Mouse (Mus musculus): ENCODE data around the gene Zfp386. TPM values are rescaled to one million over a fixed set of nuclear protein-coding genes. Genes with fewer than 3 reads are reported as not detected.
"Not testable (repeated sequence)": the region's sequence is repeated elsewhere in the genome, so short reads cannot be mapped to it uniquely, and the experiment has no call there.

Gene Zfp386
- 27.8 and 36.8 TPM in 2 replicates for polyA plus RNA-seq (2015; fragmentation: Nextera tagmentation; extraction: Ambion mirVana)

DNA sequence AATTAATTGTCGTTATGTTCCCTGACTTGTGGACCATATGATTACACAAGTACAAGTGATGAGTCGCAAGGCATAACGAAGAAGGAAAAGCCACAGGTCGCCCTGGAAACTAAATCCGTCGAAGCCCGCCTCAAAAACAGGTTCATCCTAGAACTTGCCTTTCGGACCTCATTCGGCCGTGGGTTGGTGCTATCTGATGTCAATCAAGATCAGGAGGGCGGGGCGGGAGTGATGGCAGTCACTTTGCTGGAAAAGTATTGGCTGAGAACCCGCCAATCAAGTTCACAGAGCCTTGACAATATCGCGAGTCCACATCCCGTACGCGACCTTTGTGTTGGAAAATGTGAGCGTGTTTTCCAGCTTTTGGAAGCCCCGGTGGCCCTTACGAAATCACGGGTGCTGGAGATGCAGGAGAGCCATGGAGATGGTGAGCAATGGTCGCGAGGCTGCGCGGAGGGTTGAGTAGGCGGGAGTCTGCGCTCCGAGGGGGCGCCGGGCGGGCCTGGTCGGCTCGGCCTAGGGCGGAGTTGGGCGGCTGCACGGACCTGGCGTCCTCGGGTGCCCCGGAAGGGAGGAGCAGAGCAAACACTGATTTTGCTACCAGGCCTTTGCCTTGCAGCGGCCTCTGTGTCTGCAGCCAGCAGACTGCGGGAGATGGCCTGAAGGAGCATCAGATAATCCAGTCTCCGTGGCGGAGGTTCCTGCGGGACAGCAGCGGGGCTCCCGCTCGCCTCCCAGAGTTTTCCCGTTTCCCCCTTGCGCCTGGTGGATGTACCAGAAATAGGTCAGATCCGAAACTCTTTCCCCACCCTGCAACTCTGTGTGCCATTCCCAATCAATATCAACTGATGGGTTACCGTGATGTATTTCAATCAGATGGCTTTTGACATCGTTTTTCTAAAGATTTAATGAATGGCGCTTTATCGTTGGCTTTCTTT, at the start of gene Zfp386:
Zfp386 (plus strand) TSS at position 285 of the 938 bp plus-strand sequence.
- H3K4me3 ChIP-seq (replicated peaks), result peak within 1 kb of the TSS; percentile 81
- H3K27ac ChIP-seq, result peak within 1 kb of the TSS; percentile 98
- H3K27me3 ChIP-seq (replicated peaks), result no peaks in the 10 kb centered on the region
- peak within 1 kb of the TSS; percentile 68 for H3K4me2 ChIP-seq (replicated peaks)
- under 1% methylated on average over 54 of the region's 55 CpGs for WGBS
- no peaks in the 10 kb centered on the region for H3K36me3 ChIP-seq
- H3K4me1 ChIP-seq (replicated peaks), result peaks cover 8% of the 10 kb centered on the region
- peak; percentile 100 for ATAC-seq
- H3K9me3 ChIP-seq, result no peaks in the 10 kb centered on the region
- H3K9ac ChIP-seq, result peak within 1 kb of the TSS; percentile 89

DNA sequence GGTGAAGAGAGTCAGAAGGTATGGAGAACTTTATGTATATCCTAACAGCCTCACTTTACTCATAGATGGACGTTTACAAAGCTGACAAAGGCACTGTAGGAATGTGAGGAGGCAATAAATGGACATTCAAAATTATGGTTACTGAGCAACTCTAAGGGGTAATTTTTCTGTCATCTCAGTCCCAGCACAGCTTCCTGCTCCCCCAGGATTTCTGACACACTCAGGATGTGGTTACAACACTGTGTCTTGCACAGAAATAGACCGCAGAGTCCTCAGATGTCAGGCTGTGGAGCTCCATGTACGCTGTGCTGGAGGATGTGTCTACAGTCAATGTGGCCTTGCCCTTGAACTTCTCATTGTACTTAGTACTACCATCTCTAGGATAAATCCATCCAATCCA, 47.7 kb upstream of the Zfp386 start:
- not testable (repeated sequence) for H3K4me2 ChIP-seq (replicated peaks); H3K4me3 ChIP-seq (replicated peaks); H3K9me3 ChIP-seq; H3K4me1 ChIP-seq (replicated peaks); ATAC-seq; H3K27me3 ChIP-seq (replicated peaks); H3K27ac ChIP-seq; H3K9ac ChIP-seq; H3K36me3 ChIP-seq
- 76% methylated on average over 3 of the region's 3 CpGs for WGBS

DNA sequence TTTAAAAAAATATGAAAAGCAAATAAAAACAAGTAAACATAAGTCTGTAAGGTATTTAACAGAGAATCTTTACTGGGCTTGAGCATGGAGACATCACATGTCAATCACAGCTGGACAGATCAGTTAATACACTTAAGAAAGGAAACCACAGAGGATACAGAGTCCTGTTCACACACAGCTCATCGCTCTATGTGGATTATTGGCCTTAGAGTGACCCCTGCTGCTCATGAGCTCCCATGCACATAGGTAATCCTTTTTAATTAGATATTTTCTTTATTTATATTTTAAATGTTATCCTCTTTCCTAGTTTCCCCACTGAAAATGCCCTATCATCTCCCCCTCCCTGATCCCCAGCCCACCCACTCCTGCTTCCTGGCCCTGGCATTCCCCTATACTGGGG, 44.6 kb upstream of the Zfp386 start:
- not testable (repeated sequence) for H3K9me3 ChIP-seq
- 65% methylated on average over 1 of the region's 1 CpGs for WGBS

DNA sequence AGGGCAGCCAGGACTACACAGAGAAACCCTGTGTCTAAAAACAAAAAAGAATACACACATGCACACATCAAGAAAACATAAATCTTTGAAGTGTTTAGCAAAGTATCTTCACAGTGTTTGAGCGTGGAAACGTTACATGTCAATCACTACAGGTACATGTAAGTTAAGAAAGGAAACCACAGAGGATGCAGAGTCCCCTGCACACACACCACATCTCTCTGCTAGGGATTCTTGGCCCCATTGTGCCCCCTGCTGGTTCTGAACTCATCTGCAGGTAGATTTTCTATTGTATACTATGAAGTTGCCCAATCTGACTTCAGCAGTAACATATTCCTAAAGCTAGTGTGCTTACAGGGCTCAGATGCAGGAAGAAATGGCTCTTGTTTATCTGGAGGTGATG, 36.7 kb upstream of the Zfp386 start:
- H3K4me2 ChIP-seq (replicated peaks), result no peak overlapping the region
- H3K9ac ChIP-seq, result no peak overlapping the region
- no peaks in the 10 kb centered on the region for H3K4me1 ChIP-seq (replicated peaks)
- no peaks in the 10 kb centered on the region for H3K36me3 ChIP-seq
- WGBS, result 74% methylated on average over 2 of the region's 2 CpGs
- H3K9me3 ChIP-seq, result no peaks in the 10 kb centered on the region
- no peak overlapping the region for H3K27ac ChIP-seq
- no peak overlapping the region for H3K4me3 ChIP-seq (replicated peaks)
- ATAC-seq, result no peak
- no peaks in the 10 kb centered on the region for H3K27me3 ChIP-seq (replicated peaks)

More for the DNA sequence above, 44.6 kb upstream of the Zfp386 start:
- H3K4me3 ChIP-seq (replicated peaks); H3K27me3 ChIP-seq (replicated peaks); H3K4me2 ChIP-seq (replicated peaks); H3K36me3 ChIP-seq; H3K9ac ChIP-seq; H3K4me1 ChIP-seq (replicated peaks); H3K27ac ChIP-seq; ATAC-seq: not testable (repeated sequence)

DNA sequence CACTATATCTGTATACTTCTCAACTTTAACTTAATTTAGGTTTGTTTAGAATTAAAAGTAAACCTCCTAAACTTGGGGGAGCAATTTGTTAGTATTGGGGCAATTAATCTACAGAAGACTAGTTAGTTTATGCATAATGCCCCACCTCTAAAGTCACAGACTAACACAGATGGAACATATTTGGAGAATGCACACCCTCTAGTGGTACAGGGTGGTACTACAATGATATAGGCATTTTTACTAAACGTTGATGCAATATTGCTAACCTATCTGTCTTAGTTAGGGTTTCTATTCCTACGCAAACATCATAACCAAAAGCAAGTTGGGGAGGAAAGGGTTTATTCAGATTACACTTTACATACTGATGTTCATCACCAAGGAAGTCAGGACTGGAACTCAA, 19.4 kb upstream of the Zfp386 start:
- Histone ChIP-seq H3K4me1 (replicated peaks) (no peaks in the 10 kb centered on the region), H3K9ac (no peak overlapping the region), H3K27ac (no peak overlapping the region), H3K4me3 (replicated peaks) (no peak overlapping the region), H3K36me3 (no peaks in the 10 kb centered on the region), H3K4me2 (replicated peaks) (no peak overlapping the region), H3K27me3 (replicated peaks) (no peaks in the 10 kb centered on the region), H3K9me3 (no peaks in the 10 kb centered on the region)
- WGBS, result 49% methylated on average over 2 of the region's 2 CpGs
- ATAC-seq, result no peak

DNA sequence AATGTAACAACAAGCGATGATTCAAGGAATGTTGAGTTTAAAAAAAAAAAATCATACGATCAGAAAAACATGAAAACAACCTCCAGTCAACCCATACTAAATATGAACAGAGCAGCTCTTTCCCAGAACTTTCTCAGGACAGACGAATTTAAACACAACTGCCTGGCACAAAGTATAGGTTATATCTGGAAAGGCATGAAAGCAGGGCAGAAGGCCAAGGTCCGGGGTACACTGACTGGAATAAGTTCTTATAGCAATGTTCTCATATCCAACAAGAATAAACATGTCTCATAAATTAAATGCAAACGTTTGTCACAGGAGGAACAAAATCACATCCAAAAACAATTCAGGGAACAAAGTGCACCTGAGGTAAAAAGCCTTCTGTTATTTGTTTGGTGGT, 12.2 kb upstream of the Zfp386 start:
- H3K4me3 ChIP-seq (replicated peaks), result no peak overlapping the region
- no peaks in the 10 kb centered on the region for H3K27me3 ChIP-seq (replicated peaks)
- no peaks in the 10 kb centered on the region for H3K4me1 ChIP-seq (replicated peaks)
- no peak overlapping the region for H3K4me2 ChIP-seq (replicated peaks)
- no peak overlapping the region for H3K9ac ChIP-seq
- 66% methylated on average over 5 of the region's 5 CpGs for WGBS
- ATAC-seq, result no peak
- no peaks in the 10 kb centered on the region for H3K9me3 ChIP-seq
- H3K27ac ChIP-seq, result no peak overlapping the region
- no peaks in the 10 kb centered on the region for H3K36me3 ChIP-seq

DNA sequence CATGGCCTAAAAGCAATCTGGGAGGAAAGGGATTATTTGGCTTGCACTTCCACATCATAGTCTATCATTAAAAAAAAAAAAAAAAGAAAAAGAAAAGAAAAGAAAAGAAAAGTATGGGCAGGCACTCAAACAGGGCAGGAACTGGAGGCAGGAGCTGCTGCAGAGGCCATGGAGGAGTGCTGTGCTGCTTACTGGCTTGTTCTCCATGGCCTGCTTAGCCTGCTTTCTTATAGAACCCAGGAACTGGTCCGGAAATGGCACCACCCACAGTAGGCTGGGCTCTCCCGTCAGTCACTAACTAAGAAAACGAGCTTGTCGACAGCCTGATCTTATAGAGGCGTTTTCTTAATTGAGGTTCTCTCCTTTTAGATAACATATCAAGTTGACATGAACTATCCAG, 2.7 kb upstream of the Zfp386 start:
- 79% methylated on average over 5 of the region's 5 CpGs for WGBS
- no peaks in the 10 kb centered on the region for H3K9me3 ChIP-seq

DNA sequence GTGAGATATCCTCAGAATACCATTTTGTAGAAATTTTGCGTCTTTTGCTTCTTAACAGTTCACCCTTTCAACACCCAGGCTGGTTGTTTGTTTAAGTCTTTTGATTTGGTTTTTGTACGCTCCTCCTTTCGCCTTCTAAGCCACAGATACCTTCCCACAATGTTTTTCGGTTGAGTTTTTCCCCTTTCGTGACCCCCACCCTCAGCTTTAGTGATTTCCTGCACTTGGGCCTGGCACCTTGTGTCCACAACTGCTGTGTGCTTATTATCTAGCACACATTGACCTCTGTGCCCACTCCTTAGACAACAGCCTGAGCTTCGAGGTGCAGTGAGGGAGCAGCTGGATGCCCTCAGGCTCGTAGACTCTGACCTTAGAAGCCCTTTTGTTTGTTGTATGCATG, 1.2 kb downstream of the Zfp386 start:
- Histone ChIP-seq H3K4me3 (replicated peaks) (peak overlapping the region; percentile 81), H3K9ac (peak overlapping the region; percentile 89; the same call in 1 of the 2 replicates), H3K36me3 (no peaks in the 10 kb centered on the region), H3K27ac (no peak overlapping the region), H3K4me2 (replicated peaks) (peak overlapping the region; percentile 68), H3K4me1 (replicated peaks) (peaks cover 8% of the 10 kb centered on the region), H3K27me3 (replicated peaks) (no peaks in the 10 kb centered on the region), H3K9me3 (no peaks in the 10 kb centered on the region)
- 49% methylated on average over 7 of the region's 7 CpGs for WGBS
- ATAC-seq, result no peak

More for the DNA sequence above, 2.7 kb upstream of the Zfp386 start:
- H3K36me3 ChIP-seq, result no peaks in the 10 kb centered on the region
- no peak for ATAC-seq
- H3K9ac ChIP-seq, result no peak overlapping the region
- H3K4me2 ChIP-seq (replicated peaks), result no peak overlapping the region
- no peak overlapping the region for H3K4me3 ChIP-seq (replicated peaks)
- no peaks in the 10 kb centered on the region for H3K27me3 ChIP-seq (replicated peaks)
- no peak overlapping the region for H3K27ac ChIP-seq
- H3K4me1 ChIP-seq (replicated peaks), result peaks cover 8% of the 10 kb centered on the region

DNA sequence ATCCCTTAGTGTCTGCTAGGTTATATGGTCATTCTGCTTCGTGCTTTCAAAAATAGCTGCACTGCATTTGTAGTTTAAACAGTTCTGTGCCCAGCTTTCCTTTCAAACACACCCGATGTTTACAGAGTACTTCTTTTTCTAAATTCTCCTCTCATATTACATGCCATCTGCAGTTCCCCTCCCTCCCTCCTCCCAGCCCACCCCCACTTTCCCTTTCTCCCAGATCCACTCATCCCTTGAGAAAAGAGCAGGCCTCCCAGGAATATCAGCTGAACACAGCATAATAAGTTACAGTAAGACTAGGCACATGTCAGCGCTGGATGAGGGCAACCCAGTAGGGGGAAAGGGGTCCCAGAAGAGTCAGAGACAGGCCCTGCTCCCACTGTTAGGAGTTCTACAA, 1.7 kb downstream of the Zfp386 start:
- 0 out of 2 replicates have a peak overlapping the region, but pooled peaks have one; percentile 89 for H3K9ac ChIP-seq
- 55% methylated on average over 3 of the region's 3 CpGs for WGBS
- ATAC-seq, result no peak
- H3K4me1 ChIP-seq (replicated peaks), result peaks cover 8% of the 10 kb centered on the region
- H3K36me3 ChIP-seq, result peaks cover 1% of the 10 kb centered on the region
- peak overlapping the region; percentile 68 for H3K4me2 ChIP-seq (replicated peaks)
- H3K4me3 ChIP-seq (replicated peaks), result 0 out of 2 replicates have a peak overlapping the region, but pooled peaks have one; percentile 81
- H3K27ac ChIP-seq, result no peak overlapping the region
- H3K9me3 ChIP-seq, result no peaks in the 10 kb centered on the region
- no peaks in the 10 kb centered on the region for H3K27me3 ChIP-seq (replicated peaks)

DNA sequence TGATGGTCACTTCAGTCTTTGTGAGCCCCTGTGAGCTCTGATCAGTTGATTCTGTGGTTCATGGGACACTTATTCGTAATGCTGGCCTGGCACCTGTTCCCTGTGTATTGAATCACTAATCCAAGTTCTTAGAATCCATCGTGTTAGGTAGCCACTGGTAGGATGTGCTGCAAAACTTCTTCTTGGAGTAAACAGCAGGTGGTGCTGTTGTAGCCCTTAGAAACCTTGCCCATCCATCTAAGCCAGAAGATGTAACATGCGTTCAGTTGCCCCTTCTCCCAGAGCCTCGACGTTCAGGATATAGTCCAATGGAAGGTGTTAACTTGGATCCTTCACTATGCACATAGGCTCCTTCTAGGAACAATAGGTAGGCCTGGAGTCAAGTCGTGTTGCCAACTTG, 2.2 kb downstream of the Zfp386 start:
- Histone ChIP-seq H3K36me3 (peaks cover 6% of the 10 kb centered on the region), H3K4me3 (replicated peaks) (no peak overlapping the region), H3K27ac (no peak overlapping the region), H3K4me2 (replicated peaks) (no peak overlapping the region), H3K27me3 (replicated peaks) (no peaks in the 10 kb centered on the region), H3K9ac (no peak overlapping the region), H3K9me3 (no peaks in the 10 kb centered on the region), H3K4me1 (replicated peaks) (peaks cover 8% of the 10 kb centered on the region)
- ATAC-seq, result no peak
- 78% methylated on average over 6 of the region's 6 CpGs for WGBS

DNA sequence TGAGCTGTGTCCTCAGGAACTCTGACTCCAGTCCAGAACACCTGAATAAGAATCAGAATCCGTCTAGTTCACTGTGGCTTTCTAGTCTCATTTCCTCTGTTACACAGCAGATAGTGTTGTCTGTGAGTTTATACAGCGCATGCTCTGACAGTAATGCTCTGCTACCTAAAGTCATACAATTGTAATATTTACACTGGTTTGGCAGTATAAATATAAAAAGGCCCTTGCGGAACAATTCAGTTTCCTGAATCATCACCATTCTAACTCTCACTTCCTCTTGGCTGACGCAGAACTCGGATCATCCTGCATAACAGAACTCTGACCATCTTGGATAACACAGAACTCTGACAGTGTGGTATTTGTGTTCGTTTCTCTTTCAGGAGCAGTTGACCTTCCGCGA, 6.8 kb downstream of the Zfp386 start:
- Histone ChIP-seq H3K4me2 (replicated peaks) (no peak overlapping the region), H3K27me3 (replicated peaks) (no peaks in the 10 kb centered on the region), H3K9ac (no peak overlapping the region), H3K4me3 (replicated peaks) (no peak overlapping the region), H3K36me3 (peaks cover 28% of the 10 kb centered on the region), H3K27ac (no peak overlapping the region), H3K4me1 (replicated peaks) (0 out of 2 replicates have a peak, but pooled peaks cover 3% of the 10 kb centered on the region), H3K9me3 (peaks cover 3% of the 10 kb centered on the region; the same call in 1 of the 2 replicates)
- WGBS, result 90% methylated on average over 8 of the region's 8 CpGs
- no peak for ATAC-seq

DNA sequence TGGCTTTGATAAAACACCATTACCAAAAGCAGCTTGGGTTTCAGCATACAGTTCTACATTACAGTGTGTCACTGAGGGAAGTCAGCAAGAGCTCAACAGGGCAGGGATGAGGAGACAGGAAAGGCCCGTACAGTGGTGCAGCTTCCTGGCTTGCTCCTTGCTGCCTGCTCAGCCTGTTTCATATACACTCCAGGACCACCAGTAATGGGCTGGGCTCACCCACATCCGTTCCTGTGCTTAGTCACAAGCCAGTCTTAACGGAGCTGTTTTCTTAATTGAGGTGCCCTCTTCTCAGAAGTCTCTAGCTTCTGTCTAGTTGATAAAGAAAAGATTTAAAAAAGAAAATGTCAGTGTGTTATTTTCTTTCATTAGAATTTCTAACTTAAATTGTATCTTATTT, 8.6 kb downstream of the Zfp386 start:
- H3K4me3 ChIP-seq (replicated peaks), result no peak overlapping the region
- H3K9me3 ChIP-seq, result peaks cover 3% of the 10 kb centered on the region; the same call in 1 of the 2 replicates
- no peaks in the 10 kb centered on the region for H3K4me1 ChIP-seq (replicated peaks)
- H3K27ac ChIP-seq, result no peak overlapping the region
- no peak for ATAC-seq
- H3K27me3 ChIP-seq (replicated peaks), result no peaks in the 10 kb centered on the region
- H3K9ac ChIP-seq, result no peak overlapping the region
- peaks cover 39% of the 10 kb centered on the region for H3K36me3 ChIP-seq
- no peak overlapping the region for H3K4me2 ChIP-seq (replicated peaks)
- WGBS, result 94% methylated on average over 3 of the region's 3 CpGs

Data from intestine, embryonic 15.5 days (tissue).